Mouse (Mus musculus) activated CD4-positive, CD25-positive, alpha-beta regulatory T cell, adult 9 weeks (primary cell): ENCODE measurements around the gene Gm5767. TPM values are rescaled to one million over a fixed set of nuclear protein-coding genes. Genes with fewer than 3 reads are reported as not detected.

ENCODE experiments used
- polyA plus RNA-seq: library from polyadenylated mRNA; unstranded; fragments of 100-300 nt; shearing (Covaris generic); gene quantifications from one replicate; pipeline ENCODE4 v1.2.1, GENCODE M21; 2017

Gm5767 gene
- polyA plus RNA-seq, result not detected

DNA sequence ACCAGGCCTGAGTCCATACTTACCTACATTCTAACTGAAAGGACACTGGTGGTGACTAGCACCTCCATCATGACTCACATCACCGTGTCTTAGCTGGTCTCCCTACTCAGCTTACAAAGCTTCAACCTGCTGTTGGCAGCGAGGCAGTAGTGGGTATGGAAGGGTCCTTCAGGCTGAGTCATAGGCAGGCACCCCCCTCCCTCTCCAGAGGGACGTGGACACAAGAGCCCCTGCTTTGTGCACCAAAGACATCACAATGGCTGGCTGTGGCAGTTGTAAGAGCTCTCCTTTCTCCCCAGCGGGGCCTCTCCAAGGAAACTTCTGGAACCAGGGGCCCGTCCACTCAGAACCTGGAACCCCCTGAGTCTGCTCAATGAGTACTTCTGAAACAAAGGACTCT, at the start of gene Gm5767:
TSS of gene Gm5767 (plus strand) at position 301 of the 400 bp plus-strand sequence.

DNA sequence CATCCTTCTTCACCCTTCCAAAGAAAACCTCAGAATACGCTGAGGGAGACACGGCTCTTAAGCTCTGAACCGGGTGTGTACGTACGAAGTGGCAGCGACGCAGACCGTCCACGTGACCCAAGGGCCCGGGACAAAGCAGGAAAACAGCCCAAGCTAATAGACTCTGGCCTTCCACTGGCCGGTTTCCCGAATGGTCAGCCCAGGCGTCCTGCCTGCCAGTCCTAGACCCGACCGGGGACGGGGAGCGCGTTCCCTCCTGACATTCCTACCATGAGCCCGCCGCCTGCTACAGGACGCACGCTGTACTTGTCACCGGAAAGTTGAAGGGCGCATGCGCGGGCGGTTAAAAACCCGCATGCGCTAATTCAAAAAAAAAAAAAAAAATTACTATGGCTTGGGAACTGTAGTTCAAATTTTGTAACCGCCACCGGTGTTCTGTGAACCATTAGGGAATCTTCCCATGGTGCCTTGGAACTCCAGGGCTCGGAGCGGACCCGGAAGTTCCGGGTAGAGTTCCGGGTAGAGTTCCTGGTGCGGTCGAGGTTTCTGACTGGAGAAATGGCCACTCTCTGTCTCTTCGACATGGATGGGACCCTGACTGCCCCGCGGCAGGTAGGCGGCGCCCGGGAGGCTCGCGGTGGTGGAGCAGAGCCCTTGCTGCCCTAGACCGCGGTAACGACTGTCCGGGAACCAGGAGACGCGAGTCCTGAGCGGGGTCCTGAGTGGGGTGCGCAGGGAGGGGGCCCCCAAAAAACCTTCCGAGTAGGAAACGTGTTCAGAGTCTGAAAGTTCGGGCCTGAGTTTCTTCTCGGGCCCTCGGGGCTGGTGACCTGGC, 43.1 kb upstream of the Gm5767 start, which contains the start of the genes Pmm2 and Tmem186:
TSS of gene Pmm2 (plus strand) at position 458 of the 835 bp plus-strand sequence.
TSS of gene Tmem186 (minus strand) at position 496 of the 835 bp plus-strand sequence.

DNA sequence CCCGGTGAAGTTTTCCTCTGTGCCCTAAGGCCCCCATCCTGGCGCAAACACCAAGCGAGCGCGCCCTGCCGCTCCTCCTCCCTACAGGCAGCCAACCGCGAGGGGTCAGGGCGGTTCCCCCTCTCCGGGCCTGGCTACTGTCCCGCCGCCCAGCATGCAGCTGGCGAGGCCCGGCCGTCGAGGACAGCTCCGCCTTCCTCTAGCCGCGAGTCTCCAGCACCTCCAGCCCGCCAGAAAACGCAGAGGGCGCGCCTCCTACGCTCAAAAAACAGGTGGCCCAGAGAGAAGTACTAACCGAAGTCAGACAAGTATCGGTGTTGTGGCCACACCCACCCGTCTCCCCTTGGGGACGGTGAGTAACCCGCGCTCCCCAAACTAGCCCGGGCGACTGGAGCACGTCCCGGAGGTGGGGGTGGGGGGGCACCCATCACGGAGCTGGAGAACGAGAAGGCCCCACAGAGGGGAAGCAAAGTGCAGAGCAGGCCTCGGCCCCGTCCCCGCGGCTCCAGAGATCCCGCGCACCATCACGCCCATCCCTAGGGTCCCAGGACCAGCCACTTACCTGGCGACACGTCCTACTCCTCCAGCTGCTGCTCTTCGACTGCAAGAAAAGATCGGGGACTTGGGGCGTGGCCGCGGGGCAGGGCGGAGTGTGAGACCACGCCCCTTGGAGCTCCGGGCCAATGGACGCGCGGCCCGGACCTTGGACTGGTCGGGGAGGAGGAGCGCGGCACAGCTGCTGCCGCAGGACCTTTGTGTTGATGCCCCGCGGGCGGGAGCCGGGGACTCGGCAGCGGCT, 8.8 kb upstream of the Gm5767 start, which contains the start of gene Carhsp1:
TSS of gene Carhsp1 (minus strand) at position 605 of the 799 bp plus-strand sequence.

Other genes starting within 250 kb of the Gm5767 start
- gene Mettl22, start 210.0 kb upstream of the Gm5767 start, polyA plus RNA-seq, result 25.0 TPM
- gene Abat, start 167.3 kb upstream of the Gm5767 start, polyA plus RNA-seq, result 0.77 TPM
- gene Pmm2, start 43.1 kb upstream of the Gm5767 start, polyA plus RNA-seq, result 122 TPM
- gene Tmem186, start 43.1 kb upstream of the Gm5767 start, polyA plus RNA-seq, result 16.8 TPM
- gene Carhsp1, start 8.6 kb upstream of the Gm5767 start, polyA plus RNA-seq, result 25.1 TPM
- gene Usp7, start 111.5 kb downstream of the Gm5767 start, polyA plus RNA-seq, result 15.3 TPM
- 10.5 TPM for gene 1810013L24Rik, start 149.3 kb downstream of the Gm5767 start, polyA plus RNA-seq